Mouse (Mus musculus): ENCODE data around the gene Lef1.

Lef1 gene

GRCm38 (mm10) chr3:131247851-131248250 lies 137.6 kb downstream of the Lef1 start:
- DNase-seq (ENCODE audit: low read depth, low spot score) = no peak

- DNase-seq (ENCODE audit: low read depth, low spot score) = no peak
Measured at GRCm38 (mm10) chr3:131248444-131248843, 138.2 kb downstream of the Lef1 start.

GRCm38 (mm10) chr3:131250283-131250682 lies 140.0 kb downstream of the Lef1 start:
- no peak for DNase-seq (ENCODE audit: low read depth, low spot score)

GRCm38 (mm10) chr3:131250978-131251377 lies 140.7 kb downstream of the Lef1 start:
- no peak for DNase-seq (ENCODE audit: low read depth, low spot score)

GRCm38 (mm10) chr3:131251601-131252000 lies 141.3 kb downstream of the Lef1 start:
- DNase-seq (ENCODE audit: low read depth, low spot score) = no peak

- DNase-seq (ENCODE audit: low read depth, low spot score) = no peak
Measured at GRCm38 (mm10) chr3:131254991-131255390, 144.7 kb downstream of the Lef1 start.

- no peak for DNase-seq (ENCODE audit: low read depth, low spot score)
Measured at GRCm38 (mm10) chr3:131255399-131255981, 145.2 kb downstream of the Lef1 start.

- DNase-seq (ENCODE audit: low read depth, low spot score) = no peak
Measured at GRCm38 (mm10) chr3:131258921-131259320, 148.7 kb downstream of the Lef1 start.

GRCm38 (mm10) chr3:131259392-131259965 lies 149.2 kb downstream of the Lef1 start:
- DNase-seq (ENCODE audit: low read depth, low spot score) = no peak

- no peak for DNase-seq (ENCODE audit: low read depth, low spot score)
Measured at GRCm38 (mm10) chr3:131260418-131260817, 150.1 kb downstream of the Lef1 start.

- DNase-seq (ENCODE audit: low read depth, low spot score) = no peak
Measured at GRCm38 (mm10) chr3:131263766-131264486, 153.7 kb downstream of the Lef1 start.

- no peak for DNase-seq (ENCODE audit: low read depth, low spot score)
Measured at GRCm38 (mm10) chr3:131265516-131265915, 155.2 kb downstream of the Lef1 start.

- no peak for DNase-seq (ENCODE audit: low read depth, low spot score)
Measured at GRCm38 (mm10) chr3:131266366-131267050, 156.2 kb downstream of the Lef1 start.

- DNase-seq (ENCODE audit: low read depth, low spot score) = no peak
Measured at GRCm38 (mm10) chr3:131270381-131270780, 160.1 kb downstream of the Lef1 start.

GRCm38 (mm10) chr3:131271157-131271556 lies 160.9 kb downstream of the Lef1 start:
- peak; percentile 39 for DNase-seq (ENCODE audit: low read depth, low spot score)

GRCm38 (mm10) chr3:131271559-131272373 lies 161.5 kb downstream of the Lef1 start, which contains the start of gene Hadh:
Gene Hadh, minus strand, starts transcription at chr3:131272101.
- peak; percentile 94 for DNase-seq (ENCODE audit: low read depth, low spot score)

- DNase-seq (ENCODE audit: low read depth, low spot score) = no peak
Measured at GRCm38 (mm10) chr3:131272374-131273100, 162.3 kb downstream of the Lef1 start.

Measured in CD4-positive, CD25-positive, alpha-beta regulatory T cell, adult 2 months (primary cell).